Mouse (Mus musculus) telencephalon, adult 2 months (tissue): ENCODE results near the gene Ssc5d.

Source experiments
- DNase-seq: peaks from one replicate; pipeline ENCODE4 v3.0.0-alpha.2; 2011; ENCODE audit warnings: low read depth, low spot score

The Ssc5d gene

DNA sequence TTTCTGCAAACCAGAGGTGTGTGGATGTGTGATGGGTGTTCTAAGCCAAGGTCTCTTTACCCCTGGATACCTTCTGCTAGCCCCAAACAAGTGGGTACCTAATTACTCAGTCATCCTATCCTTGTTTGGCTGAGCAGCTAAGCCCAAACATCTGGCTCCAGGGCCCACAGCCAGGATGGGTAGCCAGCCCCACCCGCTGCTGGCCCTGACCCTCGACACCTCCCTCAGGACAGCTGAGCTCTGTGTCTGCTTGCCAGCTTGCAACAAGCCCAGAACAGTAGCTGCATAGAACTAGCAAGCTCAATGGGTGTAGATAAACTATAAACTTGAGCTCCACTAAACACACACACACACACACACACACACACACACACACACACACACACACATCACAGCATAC is 22.3 kb downstream of the Ssc5d start:
- peak; percentile 4 for DNase-seq

DNA sequence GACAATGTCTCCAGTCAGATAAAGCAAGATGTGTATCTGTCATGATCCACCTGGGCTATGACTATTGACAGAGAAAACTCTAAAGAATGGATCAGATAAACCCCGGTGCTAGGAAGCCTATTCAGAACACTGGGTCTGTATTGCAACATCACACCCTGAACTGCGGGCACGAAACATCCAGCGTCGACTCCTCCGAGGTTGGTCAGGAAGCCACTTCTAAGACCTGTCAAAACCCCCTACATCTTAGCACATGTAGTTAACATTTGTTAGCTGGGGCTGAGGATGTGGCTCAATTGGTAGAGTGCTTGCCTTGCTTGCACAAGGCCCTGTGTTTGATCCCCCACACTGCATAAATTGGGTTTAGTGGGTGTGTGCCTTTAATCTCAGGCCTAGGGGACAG is 22.8 kb downstream of the Ssc5d start:
- DNase-seq: no peak

DNA sequence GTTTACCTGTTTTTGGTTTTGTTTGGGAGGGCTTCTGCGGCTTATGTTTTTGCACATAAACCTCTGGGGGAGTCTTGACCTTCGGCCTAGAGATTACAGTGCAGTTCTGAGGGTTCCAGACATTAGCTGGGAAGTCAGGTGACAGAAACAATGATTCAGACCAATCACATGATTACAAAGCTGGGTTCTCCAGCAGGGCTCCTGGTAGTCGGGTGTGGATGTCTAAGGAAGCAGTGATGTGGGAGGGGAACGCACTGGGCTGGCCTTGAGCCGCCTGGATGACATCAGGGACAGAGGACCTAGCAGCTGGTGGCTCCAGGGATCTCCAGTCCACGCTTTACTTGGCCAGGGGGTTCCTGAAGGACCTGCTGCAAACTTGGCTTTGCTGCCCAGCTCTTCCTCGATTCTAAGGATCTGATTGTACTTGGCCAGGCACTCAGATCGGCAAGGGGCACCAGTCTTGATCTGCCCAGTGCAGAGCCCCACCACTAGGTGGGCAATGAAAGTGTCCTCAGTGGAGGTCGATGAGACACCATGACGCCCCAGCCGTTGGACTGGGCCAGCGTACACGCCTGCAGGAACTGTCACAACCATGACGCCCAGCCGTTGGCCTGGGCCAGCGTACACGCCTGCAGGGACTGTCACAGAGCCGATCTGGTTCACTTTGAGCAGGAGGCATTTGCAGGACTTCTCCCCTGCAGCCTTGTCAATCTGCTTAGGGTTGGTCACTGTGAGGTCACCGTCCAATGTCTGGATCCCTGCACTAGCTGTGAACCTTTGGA is 25.2 kb downstream of the Ssc5d start:
- no peak for DNase-seq

DNA sequence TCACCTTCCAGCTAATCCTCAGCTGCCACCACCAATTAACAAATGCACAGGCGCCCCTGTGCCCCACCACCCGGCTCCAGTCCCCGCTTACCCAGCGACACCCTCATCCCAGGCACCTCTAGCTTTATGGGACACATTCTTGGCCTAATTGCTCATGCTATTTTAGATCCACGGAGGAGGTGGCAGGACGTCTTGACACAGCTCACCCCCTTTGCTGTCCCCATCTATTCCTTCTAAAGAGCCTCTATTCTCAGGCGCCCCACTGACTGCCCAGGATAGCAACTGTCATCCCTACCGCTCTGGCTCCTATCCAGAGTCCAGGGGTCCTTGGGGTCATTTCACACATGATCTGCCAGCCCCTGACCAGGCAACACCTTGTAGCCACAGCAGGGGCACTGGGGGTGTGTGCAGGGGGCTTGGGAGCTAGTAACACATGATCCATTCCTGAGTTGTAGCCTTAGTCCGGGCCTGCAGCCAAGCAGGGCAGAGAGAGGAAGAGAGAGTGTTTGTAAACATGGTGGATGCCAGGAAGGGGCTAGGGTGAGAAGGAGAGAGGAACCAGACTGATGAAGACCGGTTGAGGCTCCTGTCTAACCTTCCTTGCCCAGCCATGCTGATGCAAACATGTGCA is 28.3 kb downstream of the Ssc5d start:
- no peak for DNase-seq

DNA sequence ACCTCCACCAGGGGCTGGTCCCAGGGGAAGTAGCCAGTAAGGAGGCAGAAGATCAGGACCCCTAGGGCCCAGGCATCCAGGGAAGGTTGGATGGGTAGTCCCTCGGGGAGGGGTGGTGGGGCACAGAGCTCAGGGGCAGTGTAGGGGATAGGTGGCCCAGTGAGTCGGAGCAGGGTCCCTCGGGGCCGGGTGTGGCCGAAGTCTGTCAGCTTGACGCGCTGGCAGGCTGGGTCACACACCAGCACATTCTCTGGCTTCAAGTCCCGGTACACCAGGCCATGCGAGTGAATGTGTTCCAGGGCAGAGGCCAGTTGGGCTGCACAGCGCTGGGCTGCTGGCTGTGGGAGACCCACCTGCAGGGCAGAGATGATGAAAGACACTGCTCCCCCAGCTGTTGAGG is 31.8 kb downstream of the Ssc5d start:
- DNase-seq: no peak

DNA sequence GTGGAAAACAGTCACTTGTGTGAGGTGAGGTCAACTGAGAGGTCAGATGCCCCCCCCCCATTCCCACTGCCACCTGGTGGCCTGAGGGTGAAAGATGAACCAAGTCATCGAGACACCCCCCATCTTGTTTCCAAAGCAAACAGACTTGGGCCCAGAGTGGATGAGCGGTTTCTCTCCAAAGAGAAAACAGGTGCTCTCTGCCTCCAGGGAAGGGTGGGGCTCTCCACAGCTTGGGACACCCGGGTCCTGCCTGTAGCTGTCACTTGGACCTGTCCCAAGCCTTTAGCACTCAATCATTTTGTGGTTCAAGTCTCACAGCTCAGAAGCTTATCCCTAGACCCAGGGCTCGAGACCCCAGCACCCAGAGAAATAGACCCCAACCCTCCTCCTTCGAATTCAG is 37.9 kb downstream of the Ssc5d start:
- DNase-seq: no peak

DNA sequence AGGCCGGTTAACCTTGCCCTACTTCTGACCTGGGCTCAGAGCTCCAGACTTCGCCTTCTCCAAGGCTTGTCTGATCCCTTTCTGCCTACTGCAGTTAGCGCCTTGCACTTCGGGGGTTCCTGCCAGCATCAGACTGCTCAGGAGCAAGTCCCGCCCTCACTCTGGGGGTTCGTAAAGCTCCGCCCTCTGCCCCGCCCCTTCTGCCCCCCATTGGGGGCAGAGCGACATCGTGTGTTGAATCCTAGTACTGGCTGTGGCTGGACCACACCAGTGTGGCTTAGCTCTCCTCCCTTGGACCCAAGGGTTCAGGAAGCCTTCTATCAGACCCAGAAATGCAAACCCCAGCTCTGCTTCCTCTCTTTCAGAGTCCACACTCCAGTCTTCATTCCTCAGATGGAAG is 38.7 kb downstream of the Ssc5d start, which contains the start of gene Sbk2:
Gene Sbk2, minus strand, starts transcription at position 135 of the 400 bp plus-strand sequence.
- peak; percentile 19 for DNase-seq

DNA sequence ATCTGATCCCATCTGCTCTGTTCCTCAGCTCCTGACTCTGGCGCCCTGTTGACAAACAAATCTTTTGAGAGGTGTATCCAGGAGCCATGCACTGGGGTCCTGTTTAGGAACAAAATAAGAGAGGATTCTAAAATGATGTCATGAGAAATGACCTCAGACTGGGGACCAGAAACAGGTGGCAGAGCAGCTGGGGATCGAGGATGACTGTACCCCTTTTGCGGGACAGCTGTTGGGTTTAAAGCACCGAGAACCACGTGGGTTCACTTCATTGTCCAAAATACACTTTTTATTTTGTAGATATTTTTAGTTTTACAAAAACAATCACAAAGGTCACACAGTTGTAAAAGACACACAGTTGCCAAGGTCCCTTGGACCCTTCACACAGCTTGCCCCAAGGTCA is 39.4 kb downstream of the Ssc5d start:
- DNase-seq: no peak

DNA sequence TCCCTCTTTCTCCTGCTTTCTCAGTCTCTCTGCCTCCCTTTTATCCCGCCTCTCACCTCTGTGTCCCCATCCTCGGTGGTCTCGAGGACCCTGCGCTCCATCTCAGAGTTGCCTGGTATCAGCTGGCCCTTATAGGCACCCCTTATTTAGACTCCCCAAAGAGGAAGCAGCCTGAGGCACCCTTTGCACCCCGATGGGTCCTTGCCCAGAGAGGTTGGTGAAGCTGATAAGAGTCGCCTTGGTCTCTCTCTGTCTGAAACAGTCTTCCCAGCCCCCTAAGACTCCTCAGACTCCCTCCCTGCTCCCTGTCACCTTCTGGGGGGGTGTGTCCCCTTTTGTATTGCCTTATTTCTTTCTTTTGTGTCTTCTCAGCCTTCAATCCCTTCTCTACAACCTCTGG is 45.5 kb downstream of the Ssc5d start, which contains the start of gene Sbk3:
Gene Sbk3, minus strand, starts transcription at position 101 of the 400 bp plus-strand sequence.
- no peak for DNase-seq

DNA sequence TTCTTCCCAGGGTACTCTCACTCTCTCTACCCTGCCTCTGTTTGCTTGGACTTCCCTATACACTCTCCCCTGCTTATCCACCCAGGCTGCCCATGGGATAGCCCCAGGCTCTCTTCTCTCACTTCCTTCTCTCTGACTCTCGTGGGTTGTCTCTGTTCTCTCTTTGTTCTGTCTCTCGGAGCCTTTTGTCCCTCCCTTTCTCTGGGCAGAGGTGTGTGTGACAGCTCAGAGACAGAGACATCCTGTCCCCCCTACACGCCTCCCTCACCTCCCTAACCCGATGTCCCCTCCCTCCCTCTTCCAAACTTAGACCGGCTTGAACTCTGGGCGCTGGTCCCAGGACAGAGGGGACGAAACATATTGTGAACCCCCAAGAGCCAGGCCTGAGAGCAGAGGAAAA is 46.1 kb downstream of the Ssc5d start:
- no peak for DNase-seq

DNA sequence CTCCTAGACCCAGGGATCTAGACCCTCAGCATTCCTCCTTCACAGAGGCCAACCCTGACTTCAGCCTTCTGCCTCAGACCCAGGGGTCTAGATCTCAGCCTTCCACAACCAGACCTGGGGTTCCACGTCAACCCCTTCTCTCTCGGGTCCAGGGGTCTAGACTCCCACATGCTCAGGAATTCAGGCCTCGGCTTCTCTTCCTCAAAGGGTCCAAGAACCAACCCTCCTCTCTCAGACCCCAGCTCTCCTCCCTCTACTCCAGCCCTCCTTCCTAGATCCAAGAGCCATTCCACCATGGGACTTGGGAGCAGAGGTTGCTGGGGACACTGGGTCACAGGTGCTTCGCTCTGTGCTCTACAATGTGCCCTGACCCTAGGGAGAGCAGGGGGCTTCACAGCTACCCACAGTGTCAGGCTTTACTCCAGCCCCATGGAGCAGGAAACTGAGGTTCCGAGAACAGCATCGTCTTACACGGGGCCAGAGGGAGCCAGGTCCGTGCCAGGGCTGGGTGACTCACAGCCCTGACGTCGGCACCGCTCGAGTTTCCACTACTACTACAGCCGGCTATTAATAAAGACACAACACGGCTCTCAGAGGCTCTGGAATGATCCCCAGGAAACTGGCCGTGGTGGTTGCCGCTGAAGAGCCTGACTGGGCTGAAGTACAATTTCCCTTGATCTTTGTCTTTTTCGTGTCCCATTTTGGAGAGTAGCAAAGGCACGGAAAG is 46.9 kb downstream of the Ssc5d start:
- DNase-seq: no peak

DNA sequence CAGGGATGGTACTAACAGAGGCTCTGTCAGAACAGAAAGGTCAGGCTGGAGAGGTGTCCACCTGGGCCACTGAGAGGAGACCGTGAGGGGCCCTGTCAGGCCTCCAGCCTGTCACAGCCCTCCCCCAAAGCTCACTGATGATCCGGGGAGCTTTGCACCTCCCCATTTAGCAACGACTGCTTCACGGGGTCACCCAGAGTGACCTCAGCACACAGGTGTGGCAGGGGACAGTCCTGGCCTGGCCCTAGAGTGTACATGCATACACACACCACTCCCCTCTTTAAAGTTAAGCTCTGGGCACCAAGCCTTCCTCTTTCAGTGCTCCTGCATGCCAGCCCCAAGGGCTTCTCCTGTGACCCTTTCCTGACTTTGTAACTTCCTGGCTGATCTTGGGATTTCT is 49.9 kb downstream of the Ssc5d start:
- no peak for DNase-seq

DNA sequence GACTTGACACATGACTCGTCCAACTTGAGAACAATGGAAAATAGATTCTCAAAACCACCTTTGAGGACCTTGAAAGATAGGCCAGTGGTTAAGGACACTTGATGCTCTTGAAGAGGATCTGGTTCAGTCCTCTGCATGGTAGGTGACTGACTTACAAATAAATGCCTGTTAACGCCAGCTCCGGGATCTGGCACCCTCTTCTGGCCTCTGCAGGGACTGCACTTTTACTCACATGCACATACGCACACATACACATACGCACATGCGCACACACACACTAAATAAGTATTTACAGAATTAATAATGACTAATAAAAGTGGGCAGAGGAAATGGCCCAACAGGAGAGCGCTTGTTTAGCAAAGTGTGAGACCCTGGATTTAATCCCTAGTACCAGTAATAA is 51.2 kb downstream of the Ssc5d start:
- DNase-seq: no peak

DNA sequence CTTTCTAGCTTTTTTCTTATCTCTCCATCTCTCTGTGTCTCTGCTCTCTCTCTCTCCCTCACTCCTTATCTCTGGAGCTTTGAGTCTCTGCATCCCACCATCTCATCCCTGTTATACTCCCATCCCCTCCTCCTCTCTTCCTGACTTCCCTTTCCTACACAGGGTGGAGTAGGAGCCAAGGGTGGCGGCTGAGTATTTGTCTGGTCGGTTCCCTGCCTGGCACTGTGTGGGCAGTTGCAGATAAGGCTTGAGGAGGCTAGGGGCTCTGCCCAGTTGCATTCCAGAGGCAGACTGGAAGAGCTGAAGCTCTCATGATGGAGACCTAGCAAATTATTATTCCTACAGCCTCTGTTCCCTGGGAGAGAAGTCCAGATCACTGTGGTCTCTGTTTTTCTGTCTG is 62.7 kb downstream of the Ssc5d start:
- no peak for DNase-seq

DNA sequence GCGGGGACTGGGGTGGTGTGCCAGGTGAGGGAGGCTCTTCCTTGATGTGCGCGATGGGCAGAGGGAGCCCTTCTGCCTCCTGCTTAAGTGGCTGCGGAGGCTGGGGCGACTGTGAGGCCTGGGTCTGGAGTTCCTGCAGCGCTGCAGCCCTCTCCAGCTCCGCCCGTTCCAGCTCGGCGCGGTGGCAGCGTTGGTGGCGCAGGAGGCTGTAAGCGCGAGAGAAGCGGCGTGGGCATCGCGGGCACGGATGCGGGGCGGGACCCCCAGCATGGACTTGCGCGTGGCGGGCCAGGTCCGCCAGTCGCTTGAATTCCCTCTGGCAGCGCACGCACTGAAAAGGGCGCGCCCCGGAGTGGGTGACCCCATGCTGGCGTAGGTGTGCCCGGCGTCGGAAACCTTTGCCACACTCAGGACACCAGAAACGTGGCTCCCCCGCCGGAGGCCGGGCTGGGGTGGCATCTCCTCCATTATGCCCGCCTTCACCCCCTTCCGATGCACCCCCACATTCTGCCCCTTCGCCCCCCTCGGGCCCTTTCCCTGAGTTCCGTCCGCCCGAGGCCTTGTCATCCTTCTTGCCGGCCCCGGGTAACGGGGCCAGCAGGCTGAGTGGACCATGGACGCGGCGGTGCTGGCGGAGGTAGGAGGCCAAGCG is 67.9 kb downstream of the Ssc5d start:
- DNase-seq: no peak

DNA sequence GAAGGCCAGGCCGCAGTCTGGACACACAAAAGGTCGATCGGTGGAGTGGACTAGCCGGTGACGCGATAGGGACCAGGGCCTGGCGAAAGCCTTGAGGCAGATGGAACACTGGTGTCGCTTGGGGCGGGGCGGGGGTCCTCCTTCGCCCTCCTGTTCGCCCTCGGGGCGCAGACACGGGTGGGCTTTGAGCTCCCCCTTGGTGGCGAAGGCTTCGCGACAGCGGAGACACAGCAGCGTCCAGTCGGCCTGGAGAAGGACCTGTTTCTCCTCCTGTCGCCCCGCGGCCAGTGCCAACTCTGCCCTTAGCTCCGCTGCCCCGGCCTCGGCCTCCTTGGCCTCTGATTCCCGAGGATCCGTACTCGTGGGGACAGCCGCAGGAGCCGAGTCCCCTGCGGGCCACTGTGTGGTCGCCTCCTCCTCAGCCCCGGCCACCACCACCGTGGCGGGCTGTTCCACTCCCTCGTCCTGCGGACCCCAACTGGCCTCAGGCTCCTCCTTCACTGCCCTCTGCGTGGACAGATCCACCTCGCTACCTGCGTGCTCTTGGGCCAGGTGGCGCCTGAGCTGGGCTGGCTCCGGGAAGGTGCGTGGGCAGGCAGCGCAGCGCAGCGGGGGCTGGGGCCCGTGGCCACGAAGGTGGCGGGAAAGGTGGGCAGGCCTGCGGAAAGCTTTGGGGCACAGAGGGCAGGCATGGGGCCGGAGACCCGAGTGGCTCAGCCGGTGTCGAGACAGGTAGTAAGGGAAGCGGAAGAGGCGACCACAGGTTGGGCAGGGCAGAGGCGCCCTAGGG is 68.6 kb downstream of the Ssc5d start:
- DNase-seq: no peak
